Mouse (Mus musculus) hindbrain, postnatal 0 days (tissue): ENCODE results near the gene Egln2. TPM values are rescaled to one million over a fixed set of nuclear protein-coding genes. Genes with fewer than 3 reads are reported as not detected.

ENCODE experiments used
- ATAC-seq: fragments of 200-750 bp; cut with Nextera tagmentation; 2 replicates; pipeline ENCODE4 v1.8.0; 2017; ENCODE audit warnings: mild to moderate bottlenecking, moderate TSS enrichment, moderate library complexity
- DNase-seq: peaks from one replicate; pipeline ENCODE4 v3.0.0-alpha.2; 2015; ENCODE audit warnings: low spot score
- H3K27ac ChIP-seq: fragments of 300-500 bp; sonication (generic); 2 replicates; pipeline ENCODE4 v1.5.1; 2014; ENCODE audit warnings: mild to moderate bottlenecking
- H3K27me3 ChIP-seq: fragments of 300-500 bp; sonication (generic); 2 replicates; pipeline ENCODE4 v1.6.1; 2014; ENCODE audit warnings: low read length, mixed read lengths; ENCODE audit not compliant: insufficient read depth
- H3K36me3 ChIP-seq: fragments of 300-500 bp; sonication (generic); 2 replicates; pipeline ENCODE4 v1.6.1; 2014; ENCODE audit warnings: low read length, mixed read lengths; ENCODE audit not compliant: insufficient read depth
- H3K4me1 ChIP-seq: fragments of 300-500 bp; sonication (generic); 2 replicates; pipeline ENCODE4 v1.6.1; 2014; ENCODE audit warnings: antibody characterized with exemption, low read length, mixed read lengths; ENCODE audit not compliant: insufficient read depth
- H3K4me2 ChIP-seq: fragments of 300-500 bp; sonication (generic); 2 replicates; pipeline ENCODE4 v1.6.1; 2014; ENCODE audit warnings: low read depth, mild to moderate bottlenecking, low read length, moderate library complexity, mixed read lengths
- H3K4me3 ChIP-seq: fragments of 300-500 bp; sonication (generic); 2 replicates; pipeline ENCODE4 v1.5.1; 2014; ENCODE audit warnings: low read length
- H3K9ac ChIP-seq: fragments of 300-500 bp; sonication (generic); replicated peaks from 2 replicates; pipeline ENCODE4 v1.6.1; 2014; ENCODE audit warnings: mild to moderate bottlenecking, low read length, moderate library complexity, mixed read lengths
- H3K9me3 ChIP-seq: fragments of 300-500 bp; sonication (generic); 2 replicates; pipeline ENCODE4 v1.6.1; 2016; ENCODE audit warnings: low read length, mixed read lengths
- CTCF ChIP-seq: IDR thresholded peaks from 2 replicates; pipeline ENCODE4 v1.5.1; 2016; ENCODE audit warnings: antibody characterized with exemption, control low read depth, low read depth
- WGBS: fragments of 180-500 bp; shearing (Covaris S2); extraction: QIAGEN DNeasy Blood & Tissue Kit; methylation state at CpG from one replicate; pipeline ENCODE4 v1.1.7; 2014; 5-methylcytosine and 5-hydroxymethylcytosine counted together
- polyA plus RNA-seq: library from polyadenylated mRNA; unstranded; fragments of >200 nt; fragmentation: Nextera tagmentation; extraction: Ambion mirVana; gene quantifications from 2 replicates; pipeline ENCODE4 v1.2.1, GENCODE M21; 2015
- total RNA-seq: library from RNA; depleted of rRNA; stranded (reverse); fragments of >200 nt; gene quantifications from 2 replicates; pipeline ENCODE4 v1.2.3, GENCODE M21; 2014

Egln2 gene
- total and polyA plus RNA-seq, 2 experiments from 2014 or later, result 78.6 to 117 TPM

GRCm38 (mm10) chr7:27177942-27178323 is 11.3 kb upstream of the Egln2 start:
- H3K27ac ChIP-seq, result peak overlapping the region; percentile 93
- ATAC-seq (peak; percentile 2), DNase-seq (no peak)
- H3K4me1 ChIP-seq, result peaks cover 7% of the 10 kb centered on the region
- H3K9ac ChIP-seq, result peak overlapping the region; percentile 60
- WGBS, result 20% methylated on average over 4 of the region's 4 CpGs
- no peak for TF ChIP-seq CTCF
- H3K36me3 ChIP-seq, result peaks cover 13% of the 10 kb centered on the region
- peak overlapping the region; percentile 66 for H3K4me3 ChIP-seq
- H3K9me3 ChIP-seq, result no peaks in the 10 kb centered on the region
- H3K4me2 ChIP-seq, result peak overlapping the region; percentile 62
- no peaks in the 10 kb centered on the region for H3K27me3 ChIP-seq

- H3K4me1 ChIP-seq, result peaks cover 7% of the 10 kb centered on the region
- no peak for ATAC-seq
- H3K9me3 ChIP-seq, result no peaks in the 10 kb centered on the region
- no peak overlapping the region for H3K27ac ChIP-seq
- H3K4me2 ChIP-seq, result no peak overlapping the region
- DNase-seq, result no peak
- peaks cover 25% of the 10 kb centered on the region for H3K36me3 ChIP-seq
- H3K27me3 ChIP-seq, result no peaks in the 10 kb centered on the region
- H3K9ac ChIP-seq, result no peak overlapping the region
- TF ChIP-seq CTCF, result no peak
- WGBS, result 92% methylated on average over 7 of the region's 7 CpGs
- no peak overlapping the region for H3K4me3 ChIP-seq
Observed at GRCm38 (mm10) chr7:27174896-27175295, 8.3 kb upstream of the Egln2 start.

- no peak for TF ChIP-seq CTCF
- Histone ChIP-seq H3K27ac (no peak overlapping the region), H3K4me1 (peaks cover 7% of the 10 kb centered on the region), H3K4me2 (no peak overlapping the region), H3K9ac (no peak overlapping the region), H3K9me3 (no peaks in the 10 kb centered on the region), H3K36me3 (peaks cover 25% of the 10 kb centered on the region), H3K4me3 (no peak overlapping the region), H3K27me3 (no peaks in the 10 kb centered on the region)
- ATAC-seq, result no peak
- no peak for DNase-seq
- 98% methylated on average over 15 of the region's 15 CpGs for WGBS
Observed at GRCm38 (mm10) chr7:27174496-27174895, 7.9 kb upstream of the Egln2 start.

- no peak overlapping the region for H3K9ac ChIP-seq
- DNase-seq, result no peak
- ATAC-seq, result no peak
- H3K4me1 ChIP-seq, result no peaks in the 10 kb centered on the region
- H3K9me3 ChIP-seq, result no peaks in the 10 kb centered on the region
- H3K27ac ChIP-seq, result no peak overlapping the region
- no peak overlapping the region for H3K4me2 ChIP-seq
- WGBS, result 85% methylated on average over 3 of the region's 3 CpGs
- TF ChIP-seq CTCF, result no peak
- H3K36me3 ChIP-seq, result peaks cover 25% of the 10 kb centered on the region
- no peak overlapping the region for H3K4me3 ChIP-seq
- no peaks in the 10 kb centered on the region for H3K27me3 ChIP-seq
Observed at GRCm38 (mm10) chr7:27170981-27171380, 4.4 kb upstream of the Egln2 start.

GRCm38 (mm10) chr7:27168371-27168770 is 1.8 kb upstream of the Egln2 start:
- Histone ChIP-seq H3K4me1 (peaks cover 25% of the 10 kb centered on the region), H3K9me3 (no peaks in the 10 kb centered on the region), H3K27ac (no peak overlapping the region), H3K4me3 (no peak overlapping the region), H3K4me2 (no peak overlapping the region), H3K36me3 (peaks cover 16% of the 10 kb centered on the region; the same call in 1 of the 2 replicates), H3K27me3 (no peaks in the 10 kb centered on the region), H3K9ac (no peak overlapping the region)
- DNase-seq (no peak), ATAC-seq (no peak)
- WGBS, result 94% methylated on average over 5 of the region's 5 CpGs
- no peak for TF ChIP-seq CTCF

GRCm38 (mm10) chr7:27167475-27168094 is 983 bp upstream of the Egln2 start:
- H3K4me1 ChIP-seq, result peaks cover 33% of the 10 kb centered on the region
- no peaks in the 10 kb centered on the region for H3K9me3 ChIP-seq
- DNase-seq (no peak), ATAC-seq (no peak)
- H3K4me2 ChIP-seq, result peak overlapping the region; percentile 87
- peak overlapping the region; percentile 98 for H3K27ac ChIP-seq
- peaks cover 9% of the 10 kb centered on the region; the same call in 1 of the 2 replicates for H3K36me3 ChIP-seq
- H3K4me3 ChIP-seq, result peak overlapping the region; percentile 70
- peak overlapping the region; percentile 84; the same call in 1 of the 2 replicates for H3K9ac ChIP-seq
- WGBS, result 67% methylated on average over 11 of the region's 11 CpGs
- no peaks in the 10 kb centered on the region for H3K27me3 ChIP-seq
- TF ChIP-seq CTCF, result no peak

GRCm38 (mm10) chr7:27166229-27166613 is 381 bp downstream of the Egln2 start:
- Histone ChIP-seq H3K4me2 (peak overlapping the region; percentile 87), H3K9me3 (no peaks in the 10 kb centered on the region), H3K9ac (peak overlapping the region; percentile 84), H3K27me3 (no peaks in the 10 kb centered on the region), H3K4me1 (peaks cover 33% of the 10 kb centered on the region), H3K4me3 (peak overlapping the region; percentile 70), H3K36me3 (no peaks in the 10 kb centered on the region), H3K27ac (peak overlapping the region; percentile 98)
- no peak for TF ChIP-seq CTCF
- 0% methylated on average over 10 of the region's 43 CpGs for WGBS
- DNase-seq, result peak; percentile 87
- peak; percentile 67 for ATAC-seq
